Mouse (Mus musculus): ENCODE data around the gene Tgfbr3. TPM values are rescaled to one million over a fixed set of nuclear protein-coding genes. Genes with fewer than 3 reads are reported as not detected.

Gene Tgfbr3
- polyA plus RNA-seq, 1 experiment, result 20.7 TPM

DNA sequence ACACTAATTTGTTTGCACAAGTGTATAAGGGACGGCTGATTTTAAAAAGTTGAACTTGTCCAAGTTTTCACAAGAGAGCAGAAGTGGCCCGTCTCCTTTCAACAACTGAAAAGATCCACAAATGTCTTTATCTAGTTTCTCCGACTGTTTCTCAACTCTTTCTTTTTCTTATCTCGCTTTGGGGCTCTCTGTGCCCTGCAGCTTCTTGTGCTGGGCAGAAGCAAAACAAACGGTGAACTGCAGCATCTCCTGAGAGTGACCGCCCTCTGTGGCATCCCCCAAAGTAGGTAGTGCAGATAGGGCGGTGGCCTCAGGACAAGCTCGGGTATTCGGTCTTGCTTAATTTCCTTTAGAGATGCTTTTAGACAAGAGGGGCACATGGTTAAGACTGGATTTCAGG is 96.3 kb downstream of the Tgfbr3 start:
- Histone ChIP-seq H3K27me3 (ENCODE audit: control insufficient read depth, insufficient read depth, low read length) (no peaks in the 10 kb centered on the region), H3K36me3 (ENCODE audit: control insufficient read depth, insufficient read depth, low read length) (no peaks in the 10 kb centered on the region), H3K4me3 (ENCODE audit: control insufficient read depth, insufficient read depth, low read length) (no peak overlapping the region), H3K27ac (ENCODE audit: control insufficient read depth, insufficient read depth, low read length) (no peak overlapping the region), H3K4me1 (replicated peaks; ENCODE audit: control insufficient read depth, insufficient read depth, low read length) (peaks cover 5% of the 10 kb centered on the region)
- TF ChIP-seq POLR2A (IDR thresholded peaks at IDR 0.05; ENCODE audit: control insufficient read depth, extremely low read depth, insufficient read depth, low read length, poor library complexity), result no peak
- no peak for TF ChIP-seq CTCF (IDR thresholded peaks at IDR 0.05; ENCODE audit: borderline replicate concordance, control insufficient read depth, extremely low read depth, insufficient read depth, low read length, poor library complexity)
- WGBS, result 93% methylated on average over 9 of the region's 9 CpGs
- no peak for DNase-seq

DNA sequence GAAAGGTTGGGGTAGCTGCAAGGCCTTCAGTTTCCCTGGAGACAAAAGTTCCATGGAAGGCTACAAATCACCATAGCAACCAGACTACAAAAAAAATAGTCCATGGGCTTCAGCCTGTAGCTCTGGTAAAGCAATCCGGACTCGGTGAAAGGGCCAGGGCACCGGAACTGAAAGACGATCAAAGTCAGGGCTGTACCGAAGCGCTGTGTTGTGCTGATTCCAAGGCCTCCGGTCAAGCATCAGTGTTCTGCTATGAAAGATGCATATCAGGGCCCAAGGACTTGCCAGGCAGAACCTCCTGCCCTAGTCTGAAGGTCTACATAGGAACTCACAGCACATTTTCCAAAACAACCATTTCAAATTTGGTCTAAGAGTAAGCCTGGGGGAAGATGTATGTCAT is 97.1 kb downstream of the Tgfbr3 start:
- no peak for DNase-seq
- Histone ChIP-seq H3K4me3 (ENCODE audit: control insufficient read depth, insufficient read depth, low read length) (no peak overlapping the region), H3K27ac (ENCODE audit: control insufficient read depth, insufficient read depth, low read length) (no peak overlapping the region), H3K4me1 (replicated peaks; ENCODE audit: control insufficient read depth, insufficient read depth, low read length) (peaks cover 5% of the 10 kb centered on the region), H3K36me3 (ENCODE audit: control insufficient read depth, insufficient read depth, low read length) (no peaks in the 10 kb centered on the region), H3K27me3 (ENCODE audit: control insufficient read depth, insufficient read depth, low read length) (no peaks in the 10 kb centered on the region)
- TF ChIP-seq POLR2A (IDR thresholded peaks at IDR 0.05; ENCODE audit: control insufficient read depth, extremely low read depth, insufficient read depth, low read length, poor library complexity), result no peak
- no peak for TF ChIP-seq CTCF (IDR thresholded peaks at IDR 0.05; ENCODE audit: borderline replicate concordance, control insufficient read depth, extremely low read depth, insufficient read depth, low read length, poor library complexity)
- WGBS, result 96% methylated on average over 7 of the region's 7 CpGs

DNA sequence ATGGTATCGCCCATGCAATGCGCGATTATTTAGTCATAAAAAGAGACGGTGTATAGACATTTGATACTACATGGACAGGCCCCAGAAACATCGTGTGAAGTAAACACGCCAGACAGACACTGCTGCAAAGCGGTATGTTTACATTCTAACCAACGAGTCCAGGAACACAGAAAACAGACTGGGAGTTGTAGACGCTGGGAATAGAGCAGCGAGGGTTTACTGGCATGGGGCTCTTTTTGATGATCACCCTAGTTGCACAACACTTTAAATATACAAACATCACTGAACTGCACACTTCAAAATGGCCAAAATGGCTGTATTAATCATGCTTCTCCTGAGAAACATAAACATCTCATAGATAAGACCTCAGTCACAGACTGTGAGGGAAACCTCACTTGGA is 100.9 kb downstream of the Tgfbr3 start:
- no peak overlapping the region for H3K27ac ChIP-seq (ENCODE audit: control insufficient read depth, insufficient read depth, low read length)
- WGBS, result 93% methylated on average over 10 of the region's 10 CpGs
- H3K27me3 ChIP-seq (ENCODE audit: control insufficient read depth, insufficient read depth, low read length), result no peaks in the 10 kb centered on the region

DNA sequence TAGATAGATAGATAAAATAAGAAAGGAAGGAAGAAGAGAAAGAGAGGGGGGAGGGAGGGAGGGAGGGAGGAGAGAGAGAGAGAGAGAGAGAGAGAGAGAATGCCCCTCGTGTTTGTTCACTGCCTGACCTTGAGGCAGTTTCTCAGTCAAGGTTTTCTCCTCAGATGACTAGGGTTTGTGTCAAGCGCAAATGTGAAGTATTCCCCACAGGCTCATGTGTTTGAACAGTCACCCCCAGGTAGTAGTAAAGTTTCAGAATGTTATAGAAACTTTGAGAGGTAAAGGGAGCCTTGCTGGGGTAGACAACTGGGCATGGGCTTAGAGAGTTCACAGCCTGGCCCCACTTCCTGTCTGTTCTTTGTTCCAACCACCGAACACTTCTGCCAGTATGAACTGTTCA is 103.2 kb downstream of the Tgfbr3 start:
- no peaks in the 10 kb centered on the region; the same call in 1 of the 2 replicates for H3K4me1 ChIP-seq (replicated peaks; ENCODE audit: control insufficient read depth, insufficient read depth, low read length)
- no peak for DNase-seq
- no peaks in the 10 kb centered on the region for H3K27me3 ChIP-seq (ENCODE audit: control insufficient read depth, insufficient read depth, low read length)
- no peak overlapping the region for H3K27ac ChIP-seq (ENCODE audit: control insufficient read depth, insufficient read depth, low read length)
- WGBS, result 88% methylated on average over 3 of the region's 3 CpGs
- no peak for TF ChIP-seq CTCF (IDR thresholded peaks at IDR 0.05; ENCODE audit: borderline replicate concordance, control insufficient read depth, extremely low read depth, insufficient read depth, low read length, poor library complexity)
- no peak for TF ChIP-seq POLR2A (IDR thresholded peaks at IDR 0.05; ENCODE audit: control insufficient read depth, extremely low read depth, insufficient read depth, low read length, poor library complexity)
- H3K4me3 ChIP-seq (ENCODE audit: control insufficient read depth, insufficient read depth, low read length), result no peak overlapping the region
- H3K36me3 ChIP-seq (ENCODE audit: control insufficient read depth, insufficient read depth, low read length), result no peaks in the 10 kb centered on the region

More for the DNA sequence above, 100.9 kb downstream of the Tgfbr3 start:
- no peak overlapping the region for H3K4me3 ChIP-seq (ENCODE audit: control insufficient read depth, insufficient read depth, low read length)
- no peak for DNase-seq
- no peaks in the 10 kb centered on the region for H3K36me3 ChIP-seq (ENCODE audit: control insufficient read depth, insufficient read depth, low read length)
- H3K4me1 ChIP-seq (replicated peaks; ENCODE audit: control insufficient read depth, insufficient read depth, low read length), result no peaks in the 10 kb centered on the region; the same call in 1 of the 2 replicates
- no peak for TF ChIP-seq CTCF (IDR thresholded peaks at IDR 0.05; ENCODE audit: borderline replicate concordance, control insufficient read depth, extremely low read depth, insufficient read depth, low read length, poor library complexity)
- TF ChIP-seq POLR2A (IDR thresholded peaks at IDR 0.05; ENCODE audit: control insufficient read depth, extremely low read depth, insufficient read depth, low read length, poor library complexity), result no peak

DNA sequence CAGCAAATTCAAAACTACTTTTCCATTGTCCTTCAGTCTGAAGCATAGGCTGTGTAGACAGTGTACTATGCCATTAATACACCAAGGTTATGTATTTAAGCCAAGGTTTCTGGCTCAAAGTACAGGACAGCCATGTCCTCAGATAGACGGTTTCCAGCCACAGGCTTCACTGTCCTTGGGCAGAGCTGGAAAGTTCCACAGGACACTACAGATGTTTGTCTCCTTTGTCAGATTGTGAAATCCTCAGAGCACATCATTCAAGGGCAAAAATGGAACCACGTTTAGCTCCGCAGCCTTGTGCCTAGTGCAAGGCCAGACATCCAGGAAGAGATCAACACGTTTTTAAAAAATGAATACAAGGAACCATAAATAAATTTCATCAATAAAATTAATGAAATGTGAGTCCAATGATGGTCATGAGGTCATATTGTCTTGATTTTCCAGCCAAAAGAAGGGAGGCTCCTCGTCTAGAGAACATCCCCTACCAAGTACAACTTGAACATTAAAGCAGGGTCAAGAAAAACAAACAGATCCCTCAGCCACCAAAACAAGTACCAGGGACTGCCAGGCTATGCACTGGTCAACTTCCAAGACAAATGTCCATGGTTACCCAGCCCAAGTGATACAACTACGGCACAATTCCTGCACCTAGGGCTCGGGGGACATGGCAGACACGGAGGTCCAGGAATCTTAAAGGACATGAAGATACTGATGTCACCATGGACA is 105.1 kb downstream of the Tgfbr3 start:
- H3K27me3 ChIP-seq (ENCODE audit: control insufficient read depth, insufficient read depth, low read length), result no peaks in the 10 kb centered on the region
- no peak for DNase-seq
- no peak overlapping the region for H3K4me3 ChIP-seq (ENCODE audit: control insufficient read depth, insufficient read depth, low read length)
- no peak overlapping the region for H3K27ac ChIP-seq (ENCODE audit: control insufficient read depth, insufficient read depth, low read length)
- H3K36me3 ChIP-seq (ENCODE audit: control insufficient read depth, insufficient read depth, low read length), result no peaks in the 10 kb centered on the region
- WGBS, result 94% methylated on average over 8 of the region's 8 CpGs
- TF ChIP-seq CTCF (IDR thresholded peaks at IDR 0.05; ENCODE audit: borderline replicate concordance, control insufficient read depth, extremely low read depth, insufficient read depth, low read length, poor library complexity) (no peak), POLR2A (IDR thresholded peaks at IDR 0.05; ENCODE audit: control insufficient read depth, extremely low read depth, insufficient read depth, low read length, poor library complexity) (no peak)
- H3K4me1 ChIP-seq (replicated peaks; ENCODE audit: control insufficient read depth, insufficient read depth, low read length), result no peaks in the 10 kb centered on the region; the same call in 1 of the 2 replicates

GRCm38 (mm10) chr5:107183537-107183936 is 105.9 kb downstream of the Tgfbr3 start:
- Histone ChIP-seq H3K27ac (ENCODE audit: control insufficient read depth, insufficient read depth, low read length) (no peak overlapping the region), H3K27me3 (ENCODE audit: control insufficient read depth, insufficient read depth, low read length) (no peaks in the 10 kb centered on the region), H3K4me3 (ENCODE audit: control insufficient read depth, insufficient read depth, low read length) (no peak overlapping the region), H3K4me1 (replicated peaks; ENCODE audit: control insufficient read depth, insufficient read depth, low read length) (no peaks in the 10 kb centered on the region; the same call in 1 of the 2 replicates), H3K36me3 (ENCODE audit: control insufficient read depth, insufficient read depth, low read length) (no peaks in the 10 kb centered on the region)
- DNase-seq, result no peak
- no peak for TF ChIP-seq POLR2A (IDR thresholded peaks at IDR 0.05; ENCODE audit: control insufficient read depth, extremely low read depth, insufficient read depth, low read length, poor library complexity)
- TF ChIP-seq CTCF (IDR thresholded peaks at IDR 0.05; ENCODE audit: borderline replicate concordance, control insufficient read depth, extremely low read depth, insufficient read depth, low read length, poor library complexity), result no peak
- WGBS, result 84% methylated on average over 6 of the region's 6 CpGs
